Mouse (Mus musculus) CH12.LX (cell line): Measurements from ENCODE around the gene Cdc14a.

ENCODE experiments used
- MAFK ChIP-seq: IDR thresholded peaks from 2 replicates; pipeline ENCODE4 v1.6.1; 2011; ENCODE audit warnings: low read length, improper control_type of control experiment; ENCODE audit not compliant: insufficient replicate concordance
- ZC3H11A ChIP-seq: IDR thresholded peaks from 2 replicates; pipeline ENCODE4 v1.6.1; 2012; ENCODE audit warnings: low read depth, mild to moderate bottlenecking, inconsistent platforms, low read length, improper control_type of control experiment

GRCm38 (mm10) chr3:116398543-116398942 is 25.3 kb downstream of the Cdc14a start:
- TF ChIP-seq MAFK (no peak), ZC3H11A (no peak)
